Mouse (Mus musculus) intestine, embryonic 14.5 days (tissue): ENCODE data around the gene Pofut1. TPM values are rescaled to one million over a fixed set of nuclear protein-coding genes. Genes with fewer than 3 reads are reported as not detected.

Experiments
- ATAC-seq: fragments of 200-750 bp; cut with Nextera tagmentation; replicated peaks from 2 replicates; pipeline ENCODE4 v1.8.0; 2017; ENCODE audit warnings: low read depth, moderate number of reproducible peaks, moderate TSS enrichment, moderate library complexity; ENCODE audit not compliant: low FRiP score, low TSS enrichment
- DNase-seq: peaks from one replicate; pipeline ENCODE4 v3.0.0-alpha.2; 2018; ENCODE audit warnings: low spot score
- H3K27ac ChIP-seq: fragments of 300-500 bp; sonication (generic); 2 replicates; pipeline ENCODE4 v1.5.1; 2014; ENCODE audit warnings: low read depth, mild to moderate bottlenecking, control low read depth
- H3K27me3 ChIP-seq: fragments of 300-500 bp; sonication (generic); replicated peaks from 2 replicates; pipeline ENCODE4 v1.6.1; 2014; ENCODE audit warnings: low read length, control low read depth; ENCODE audit not compliant: control insufficient read depth, insufficient read depth
- H3K36me3 ChIP-seq: fragments of 300-500 bp; sonication (generic); 2 replicates; pipeline ENCODE4 v1.6.1; 2014; ENCODE audit warnings: low read length, control low read depth; ENCODE audit not compliant: control insufficient read depth, insufficient read depth
- H3K4me1 ChIP-seq: fragments of 300-500 bp; sonication (generic); replicated peaks from 2 replicates; pipeline ENCODE4 v1.6.1; 2014; ENCODE audit warnings: low read length, control low read depth, mixed read lengths; ENCODE audit not compliant: control insufficient read depth, insufficient read depth
- H3K4me2 ChIP-seq: fragments of 300-500 bp; sonication (generic); 2 replicates; pipeline ENCODE4 v1.6.1; 2014; ENCODE audit warnings: low read length
- H3K4me3 ChIP-seq: fragments of 300-500 bp; sonication (generic); 2 replicates; pipeline ENCODE4 v1.5.1; 2014; ENCODE audit warnings: low read depth, low read length, control low read depth, mixed read lengths
- H3K9ac ChIP-seq: fragments of 300-500 bp; sonication (generic); 2 replicates; pipeline ENCODE4 v1.6.1; 2014; ENCODE audit warnings: mild to moderate bottlenecking, low read length
- H3K9me3 ChIP-seq: fragments of 300-500 bp; sonication (generic); 2 replicates; pipeline ENCODE4 v1.6.1; 2016; ENCODE audit warnings: low read length, control low read depth; ENCODE audit not compliant: control insufficient read depth
- WGBS: fragments of 180-500 bp; shearing (Covaris S2); extraction: QIAGEN DNeasy Blood & Tissue Kit; methylation state at CpG from one replicate; pipeline ENCODE4 v1.1.7; 2014; 5-methylcytosine and 5-hydroxymethylcytosine counted together
- polyA plus RNA-seq: library from polyadenylated mRNA; unstranded; fragments of >200 nt; fragmentation: Nextera tagmentation; extraction: Ambion mirVana; gene quantifications from 2 replicates; pipeline ENCODE4 v1.2.1, GENCODE M21; 2014

Pofut1 gene
- polyA plus RNA-seq = 14.1 and 15.1 TPM in 2 replicates

DNA sequence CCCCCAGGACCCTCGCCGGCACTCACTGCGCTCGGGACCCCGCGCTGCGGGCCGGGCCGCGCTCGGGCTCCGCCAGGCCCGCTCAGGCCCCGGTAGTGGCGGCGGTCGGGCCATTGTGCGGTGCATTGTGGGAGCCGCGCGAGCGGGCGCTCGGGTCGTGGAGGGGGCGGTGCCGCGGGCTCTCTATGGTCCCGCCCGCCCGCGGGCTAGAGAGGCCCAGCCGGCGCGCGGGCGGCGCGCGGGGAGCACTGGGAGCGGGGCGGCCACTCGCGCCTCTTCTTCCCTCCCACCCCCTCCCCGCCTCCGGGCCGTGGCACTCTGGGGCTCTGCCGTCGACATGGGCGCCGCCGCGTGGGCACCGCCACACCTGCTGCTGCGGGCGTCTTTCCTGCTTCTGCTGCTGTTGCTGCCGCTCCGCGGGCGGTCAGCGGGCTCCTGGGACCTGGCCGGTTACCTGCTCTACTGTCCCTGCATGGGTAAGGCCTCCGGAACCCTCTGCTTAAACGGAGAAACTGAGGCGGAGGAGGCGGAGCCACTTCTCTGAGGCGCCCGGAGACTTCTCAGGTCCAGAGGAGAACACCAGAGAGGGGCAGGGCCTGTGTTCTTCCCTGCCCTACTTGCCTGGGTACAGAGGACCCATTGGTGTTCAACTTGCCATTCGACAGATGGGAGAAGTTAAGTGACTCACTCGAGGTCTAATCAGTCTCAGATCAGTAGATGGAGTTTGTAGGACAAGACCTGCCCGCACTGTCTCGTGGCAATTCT is at the start of gene Pofut1, which contains the start of gene Plagl2:
Gene Pofut1 (plus strand): TSS at position 284 of the 765 bp plus-strand sequence.
Gene Plagl2 (minus strand): TSS at position 177 of the 765 bp plus-strand sequence.
- peak within 1 kb of the TSS; percentile 91 for H3K4me3 ChIP-seq
- peaks cover 32% of the 10 kb centered on the region for H3K4me1 ChIP-seq
- under 1% methylated on average over 46 of the region's 72 CpGs for WGBS
- peak; percentile 89 for DNase-seq
- peak; percentile 96 for ATAC-seq
- peak within 1 kb of the TSS; percentile 96 for H3K9ac ChIP-seq
- H3K9me3 ChIP-seq = no peaks in the 10 kb centered on the region
- H3K36me3 ChIP-seq = peaks cover 36% of the 10 kb centered on the region
- peak within 1 kb of the TSS; percentile 81 for H3K4me2 ChIP-seq
- no peaks in the 10 kb centered on the region for H3K27me3 ChIP-seq
- peak within 1 kb of the TSS; percentile 94 for H3K27ac ChIP-seq

DNA sequence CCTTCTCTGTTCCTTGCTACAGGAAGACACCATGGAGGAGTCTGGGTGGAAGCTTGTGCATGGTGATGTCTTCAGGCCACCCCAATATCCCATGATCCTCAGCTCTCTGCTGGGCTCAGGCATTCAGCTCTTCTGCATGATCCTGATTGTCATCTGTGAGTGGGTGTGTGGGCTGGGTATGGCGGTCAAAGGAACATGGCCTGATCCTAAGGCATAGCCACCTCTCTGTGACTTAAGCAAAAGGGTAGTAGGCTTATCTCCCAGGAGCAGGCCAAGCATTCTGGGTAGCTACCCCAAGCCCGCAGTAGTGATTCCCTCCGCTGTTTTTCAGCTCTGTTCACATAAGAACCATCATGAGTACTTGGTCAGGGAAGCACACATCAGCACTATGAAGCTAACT is 47.1 kb upstream of the Pofut1 start:
- peaks cover 90% of the 10 kb centered on the region for H3K36me3 ChIP-seq
- DNase-seq = no peak

DNA sequence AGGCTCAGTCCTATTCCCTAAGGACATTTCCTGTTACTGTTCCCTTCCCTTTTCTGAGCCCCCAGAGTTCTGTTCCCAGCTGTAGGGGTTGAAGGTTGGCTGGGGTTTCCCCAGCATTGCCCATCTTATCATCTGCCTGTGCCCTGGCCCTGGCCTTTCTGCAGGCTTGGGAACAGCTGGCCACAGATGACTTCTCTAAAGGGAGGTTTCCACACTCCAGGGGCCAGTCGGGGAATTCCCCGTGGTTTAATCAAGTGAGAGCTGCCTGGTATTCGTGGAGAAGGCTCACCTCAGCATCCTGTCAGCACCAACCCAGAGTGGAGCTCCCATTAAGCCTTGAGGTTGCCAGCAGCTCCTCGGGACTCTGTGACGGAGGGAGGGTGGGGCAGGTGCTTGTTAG is 42.8 kb upstream of the Pofut1 start:
- H3K4me2 ChIP-seq = no peak overlapping the region
- DNase-seq = no peak
- ATAC-seq = no peak
- peaks cover 80% of the 10 kb centered on the region for H3K36me3 ChIP-seq
- no peaks in the 10 kb centered on the region for H3K9me3 ChIP-seq
- H3K9ac ChIP-seq = no peak overlapping the region
- H3K27me3 ChIP-seq = no peaks in the 10 kb centered on the region
- H3K4me1 ChIP-seq = no peaks in the 10 kb centered on the region
- H3K27ac ChIP-seq = no peak overlapping the region
- H3K4me3 ChIP-seq = no peak overlapping the region
- WGBS = 71% methylated on average over 5 of the region's 5 CpGs

More for the DNA sequence above, 47.1 kb upstream of the Pofut1 start:
- H3K27me3 ChIP-seq = no peaks in the 10 kb centered on the region
- H3K27ac ChIP-seq = no peak overlapping the region
- no peaks in the 10 kb centered on the region for H3K4me1 ChIP-seq
- H3K9me3 ChIP-seq = no peaks in the 10 kb centered on the region
- no peak for ATAC-seq
- 93% methylated on average over 3 of the region's 3 CpGs for WGBS
- H3K4me2 ChIP-seq = no peak overlapping the region
- no peak overlapping the region for H3K4me3 ChIP-seq
- no peak overlapping the region for H3K9ac ChIP-seq

DNA sequence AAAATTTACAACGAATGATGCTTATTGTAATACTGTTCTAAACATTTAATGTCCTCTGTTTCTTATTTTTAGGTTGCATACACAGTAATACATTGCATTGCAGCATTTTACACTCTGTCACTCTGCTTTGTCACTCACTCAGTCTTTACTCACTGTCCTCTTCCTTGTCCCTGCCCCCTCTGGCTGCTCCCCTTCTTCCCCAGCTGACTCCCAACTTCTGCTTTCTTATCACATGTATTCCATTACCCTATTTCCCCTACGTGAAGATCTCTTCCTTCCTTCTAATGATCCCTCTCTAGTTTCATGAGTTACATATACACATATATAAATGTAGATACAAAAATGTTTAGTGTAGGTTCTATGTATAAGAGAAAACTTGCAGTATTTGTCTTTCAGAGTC is 42.2 kb upstream of the Pofut1 start:
- WGBS = 84% methylated on average over 2 of the region's 2 CpGs
- no peaks in the 10 kb centered on the region for H3K4me1 ChIP-seq

DNA sequence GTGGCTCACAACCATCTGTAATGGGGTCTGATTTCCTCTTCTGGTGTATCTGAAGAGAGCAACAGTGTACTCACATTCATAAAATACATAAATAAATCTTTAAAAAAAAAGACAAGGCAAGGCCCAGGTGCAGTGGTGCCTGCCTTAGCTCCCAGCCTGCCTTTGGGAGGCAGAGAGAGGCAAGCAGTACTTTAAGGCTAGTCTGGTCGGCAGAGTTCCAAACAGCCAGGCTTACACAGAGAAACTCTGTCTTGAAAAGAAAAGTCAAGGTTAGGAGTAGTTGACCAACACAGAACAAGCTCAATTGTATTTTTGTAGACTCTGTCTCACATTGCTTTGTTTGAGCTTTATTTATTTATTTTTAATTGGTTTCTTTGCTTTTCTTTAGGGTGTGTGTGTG is 38.6 kb upstream of the Pofut1 start:
- Histone ChIP-seq H3K4me3 (no peak overlapping the region), H3K27ac (no peak overlapping the region), H3K9me3 (no peaks in the 10 kb centered on the region), H3K9ac (no peak overlapping the region), H3K27me3 (no peaks in the 10 kb centered on the region), H3K36me3 (peaks cover 85% of the 10 kb centered on the region), H3K4me2 (no peak overlapping the region), H3K4me1 (no peaks in the 10 kb centered on the region)
- 64% methylated on average over 1 of the region's 1 CpGs for WGBS
- DNase-seq (no peak), ATAC-seq (no peak)

More for the DNA sequence above, 42.2 kb upstream of the Pofut1 start:
- Histone ChIP-seq H3K27ac (no peak overlapping the region), H3K36me3 (peaks cover 81% of the 10 kb centered on the region), H3K9me3 (no peaks in the 10 kb centered on the region), H3K4me3 (no peak overlapping the region), H3K27me3 (no peaks in the 10 kb centered on the region), H3K9ac (no peak overlapping the region), H3K4me2 (no peak overlapping the region)
- DNase-seq = no peak
- no peak for ATAC-seq

DNA sequence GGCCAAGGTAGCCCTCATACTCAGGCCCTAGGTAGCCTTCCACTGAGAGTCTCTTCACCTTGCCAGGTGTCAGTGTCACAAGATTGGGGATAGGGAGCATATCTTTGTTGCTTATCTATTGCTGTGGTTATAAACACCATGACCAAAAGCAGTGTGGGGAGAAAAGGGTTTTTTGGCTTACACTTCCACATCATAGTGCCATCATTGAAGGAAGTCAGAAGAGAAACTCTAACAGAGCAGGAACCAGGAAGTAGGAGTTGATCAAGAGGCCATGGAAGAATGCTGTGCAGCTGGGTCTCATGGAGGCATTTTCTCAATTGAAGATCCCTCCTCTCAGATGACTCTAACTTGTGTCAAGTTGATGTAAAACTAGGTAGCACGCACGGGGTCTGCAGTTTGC is 33.2 kb upstream of the Pofut1 start:
- H3K4me2 ChIP-seq = no peak overlapping the region
- DNase-seq (no peak), ATAC-seq (no peak)
- no peak overlapping the region for H3K4me3 ChIP-seq
- H3K27ac ChIP-seq = no peak overlapping the region
- no peaks in the 10 kb centered on the region for H3K9me3 ChIP-seq
- WGBS = 91% methylated on average over 2 of the region's 2 CpGs
- no peaks in the 10 kb centered on the region for H3K27me3 ChIP-seq
- H3K9ac ChIP-seq = no peak overlapping the region
- H3K36me3 ChIP-seq = peaks cover 63% of the 10 kb centered on the region
- H3K4me1 ChIP-seq = no peaks in the 10 kb centered on the region

DNA sequence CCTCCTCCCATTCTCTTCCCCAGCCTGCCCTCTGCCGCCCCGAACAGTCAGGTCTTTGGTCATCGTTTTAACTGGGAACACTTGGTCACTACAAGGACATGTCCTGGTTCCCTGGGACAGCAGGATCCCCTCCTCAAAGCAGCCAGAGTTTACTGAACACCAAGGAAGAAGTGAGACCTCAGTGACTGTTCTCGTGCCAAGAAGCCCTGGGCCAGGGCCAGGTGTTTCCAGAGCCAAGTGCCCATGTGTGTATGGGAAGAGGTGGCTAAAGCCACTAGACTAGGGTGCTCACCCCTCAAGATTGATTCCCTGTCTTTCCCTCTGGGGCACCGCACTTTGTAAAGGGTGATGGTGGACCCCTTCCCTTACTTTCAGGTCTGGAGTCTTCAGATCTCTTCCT is 32.0 kb upstream of the Pofut1 start:
- H3K9ac ChIP-seq = no peak overlapping the region
- H3K4me3 ChIP-seq = no peak overlapping the region
- no peak overlapping the region for H3K4me2 ChIP-seq
- H3K4me1 ChIP-seq = no peaks in the 10 kb centered on the region
- DNase-seq (no peak), ATAC-seq (no peak)
- H3K27ac ChIP-seq = no peak overlapping the region
- H3K9me3 ChIP-seq = no peaks in the 10 kb centered on the region
- H3K27me3 ChIP-seq = no peaks in the 10 kb centered on the region
- WGBS = 85% methylated on average over 5 of the region's 5 CpGs
- peaks cover 52% of the 10 kb centered on the region for H3K36me3 ChIP-seq

DNA sequence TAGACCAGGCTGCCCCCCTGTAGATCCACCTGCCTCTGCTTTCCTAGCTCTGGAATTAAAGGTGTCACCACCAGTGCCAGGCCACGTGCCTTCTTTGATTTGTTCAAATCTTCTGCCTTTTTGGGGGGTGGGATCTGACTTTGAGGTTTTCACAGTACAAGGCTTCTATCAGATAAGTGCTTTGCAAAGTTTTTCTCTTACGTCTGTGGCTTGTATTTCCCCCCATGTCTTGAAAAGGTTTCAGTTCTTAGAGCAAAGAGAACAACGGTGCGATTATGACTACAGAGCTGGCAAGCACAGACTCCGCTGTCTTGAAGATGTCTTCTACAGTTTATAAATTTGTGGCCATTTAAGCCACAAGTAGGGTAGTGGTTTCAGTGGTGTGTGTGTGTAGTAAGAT is 29.9 kb upstream of the Pofut1 start:
- no peak overlapping the region for H3K9ac ChIP-seq
- 93% methylated on average over 5 of the region's 5 CpGs for WGBS
- H3K4me3 ChIP-seq = no peak overlapping the region
- ATAC-seq = no peak
- no peaks in the 10 kb centered on the region for H3K9me3 ChIP-seq
- H3K27me3 ChIP-seq = no peaks in the 10 kb centered on the region
- H3K27ac ChIP-seq = no peak overlapping the region
- H3K4me1 ChIP-seq = no peaks in the 10 kb centered on the region
- H3K4me2 ChIP-seq = no peak overlapping the region
- no peak for DNase-seq
- peaks cover 31% of the 10 kb centered on the region for H3K36me3 ChIP-seq

DNA sequence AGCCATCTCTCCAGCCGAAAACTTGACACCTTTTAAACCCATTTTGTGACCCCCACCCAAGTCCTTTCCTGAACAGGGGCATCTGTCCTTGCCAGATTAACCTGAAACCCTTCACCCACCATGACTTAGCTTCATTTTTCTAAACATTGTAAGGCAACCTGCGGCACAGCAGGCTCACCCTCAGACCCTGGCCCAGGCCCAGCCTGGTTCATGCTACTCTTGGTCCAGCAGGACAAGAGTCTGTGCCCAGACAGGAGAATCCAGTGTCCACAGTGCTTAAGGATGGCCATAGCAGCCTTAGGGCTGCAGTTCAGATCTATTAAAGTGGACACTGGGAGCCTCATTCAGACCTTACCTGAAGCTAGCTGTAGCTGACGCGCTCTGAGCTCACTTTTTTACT is 28.0 kb upstream of the Pofut1 start:
- Histone ChIP-seq H3K36me3 (peaks cover 17% of the 10 kb centered on the region), H3K9me3 (no peaks in the 10 kb centered on the region), H3K9ac (no peak overlapping the region), H3K27me3 (no peaks in the 10 kb centered on the region), H3K27ac (no peak overlapping the region), H3K4me3 (no peak overlapping the region), H3K4me1 (no peaks in the 10 kb centered on the region), H3K4me2 (no peak overlapping the region)
- WGBS = 83% methylated on average over 4 of the region's 4 CpGs
- ATAC-seq = no peak
- DNase-seq = no peak
